Mouse (Mus musculus): ENCODE measurements around the gene D430019H16Rik. TPM values are rescaled to one million over a fixed set of nuclear protein-coding genes. Genes with fewer than 3 reads are reported as not detected.

The D430019H16Rik gene
- polyA plus RNA-seq, 1 experiment, result 0.63 TPM

- H3K4me3 ChIP-seq (ENCODE audit: insufficient read depth, low read depth, low read length), result no peak overlapping the region
- H3K4me1 ChIP-seq (ENCODE audit: control insufficient read depth, insufficient read depth, insufficient read length, low read length), result peaks cover 5% of the 10 kb centered on the region; the same call in 1 of the 2 replicates
- no peak overlapping the region for H3K27ac ChIP-seq (replicated peaks; ENCODE audit: low read depth, low read length)
These were observed 58.2 kb downstream of the D430019H16Rik start for GRCm38 (mm10) chr12:105511671-105512502.

GRCm38 (mm10) chr12:105514111-105514510, 60.5 kb downstream of the D430019H16Rik start:
- Histone ChIP-seq H3K4me3 (ENCODE audit: insufficient read depth, low read depth, low read length) (no peak overlapping the region), H3K27ac (replicated peaks; ENCODE audit: low read depth, low read length) (no peak overlapping the region), H3K4me1 (ENCODE audit: control insufficient read depth, insufficient read depth, insufficient read length, low read length) (peaks cover 5% of the 10 kb centered on the region; the same call in 1 of the 2 replicates)

GRCm38 (mm10) chr12:105517026-105517675, 63.5 kb downstream of the D430019H16Rik start:
- Histone ChIP-seq H3K27ac (replicated peaks; ENCODE audit: low read depth, low read length) (no peak overlapping the region), H3K4me1 (ENCODE audit: control insufficient read depth, insufficient read depth, insufficient read length, low read length) (peaks cover 5% of the 10 kb centered on the region; the same call in 1 of the 2 replicates), H3K4me3 (ENCODE audit: insufficient read depth, low read depth, low read length) (no peak overlapping the region)

GRCm38 (mm10) chr12:105519851-105520250, 66.2 kb downstream of the D430019H16Rik start:
- Histone ChIP-seq H3K27ac (replicated peaks; ENCODE audit: low read depth, low read length) (no peak overlapping the region), H3K4me3 (ENCODE audit: insufficient read depth, low read depth, low read length) (no peak overlapping the region), H3K4me1 (ENCODE audit: control insufficient read depth, insufficient read depth, insufficient read length, low read length) (peaks cover 4% of the 10 kb centered on the region; the same call in 1 of the 2 replicates)

GRCm38 (mm10) chr12:105521170-105521762, 67.6 kb downstream of the D430019H16Rik start:
- no peak overlapping the region for H3K27ac ChIP-seq (replicated peaks; ENCODE audit: low read depth, low read length)
- H3K4me3 ChIP-seq (ENCODE audit: insufficient read depth, low read depth, low read length), result no peak overlapping the region
- H3K4me1 ChIP-seq (ENCODE audit: control insufficient read depth, insufficient read depth, insufficient read length, low read length), result peaks cover 4% of the 10 kb centered on the region; the same call in 1 of the 2 replicates

- Histone ChIP-seq H3K4me1 (ENCODE audit: control insufficient read depth, insufficient read depth, insufficient read length, low read length) (peaks cover 4% of the 10 kb centered on the region; the same call in 1 of the 2 replicates), H3K4me3 (ENCODE audit: insufficient read depth, low read depth, low read length) (no peak overlapping the region), H3K27ac (replicated peaks; ENCODE audit: low read depth, low read length) (no peak overlapping the region)
These were observed 70.1 kb downstream of the D430019H16Rik start for GRCm38 (mm10) chr12:105523737-105524136.

- Histone ChIP-seq H3K27ac (replicated peaks; ENCODE audit: low read depth, low read length) (0 out of 2 replicates have a peak overlapping the region, but pooled peaks have one; percentile 15), H3K4me1 (ENCODE audit: control insufficient read depth, insufficient read depth, insufficient read length, low read length) (peaks cover 1% of the 10 kb centered on the region; the same call in 1 of the 2 replicates), H3K4me3 (ENCODE audit: insufficient read depth, low read depth, low read length) (no peak overlapping the region)
These were observed 72.5 kb downstream of the D430019H16Rik start for GRCm38 (mm10) chr12:105526186-105526585.

GRCm38 (mm10) chr12:105526829-105527228, 73.2 kb downstream of the D430019H16Rik start:
- peak overlapping the region; percentile 15; the same call in 1 of the 2 replicates for H3K27ac ChIP-seq (replicated peaks; ENCODE audit: low read depth, low read length)
- no peak overlapping the region for H3K4me3 ChIP-seq (ENCODE audit: insufficient read depth, low read depth, low read length)

GRCm38 (mm10) chr12:105529545-105529944, 75.9 kb downstream of the D430019H16Rik start:
- Histone ChIP-seq H3K4me1 (ENCODE audit: control insufficient read depth, insufficient read depth, insufficient read length, low read length) (peaks cover 3% of the 10 kb centered on the region; the same call in 1 of the 2 replicates), H3K4me3 (ENCODE audit: insufficient read depth, low read depth, low read length) (no peak overlapping the region), H3K27ac (replicated peaks; ENCODE audit: low read depth, low read length) (no peak overlapping the region)

More at GRCm38 (mm10) chr12:105526829-105527228, 73.2 kb downstream of the D430019H16Rik start:
- H3K4me1 ChIP-seq (ENCODE audit: control insufficient read depth, insufficient read depth, insufficient read length, low read length), result peaks cover 3% of the 10 kb centered on the region; the same call in 1 of the 2 replicates

GRCm38 (mm10) chr12:105531724-105532371, 78.2 kb downstream of the D430019H16Rik start:
- H3K27ac ChIP-seq (replicated peaks; ENCODE audit: low read depth, low read length), result no peak overlapping the region
- H3K4me1 ChIP-seq (ENCODE audit: control insufficient read depth, insufficient read depth, insufficient read length, low read length), result peaks cover 3% of the 10 kb centered on the region; the same call in 1 of the 2 replicates
- no peak overlapping the region for H3K4me3 ChIP-seq (ENCODE audit: insufficient read depth, low read depth, low read length)

GRCm38 (mm10) chr12:105534842-105535241, 81.2 kb downstream of the D430019H16Rik start:
- H3K27ac ChIP-seq (replicated peaks; ENCODE audit: low read depth, low read length), result no peak overlapping the region
- no peak overlapping the region for H3K4me3 ChIP-seq (ENCODE audit: insufficient read depth, low read depth, low read length)
- H3K4me1 ChIP-seq (ENCODE audit: control insufficient read depth, insufficient read depth, insufficient read length, low read length), result peaks cover 3% of the 10 kb centered on the region; the same call in 1 of the 2 replicates

GRCm38 (mm10) chr12:105535968-105536760, 82.5 kb downstream of the D430019H16Rik start:
- Histone ChIP-seq H3K27ac (replicated peaks; ENCODE audit: low read depth, low read length) (no peak overlapping the region), H3K4me1 (ENCODE audit: control insufficient read depth, insufficient read depth, insufficient read length, low read length) (peaks cover 2% of the 10 kb centered on the region; the same call in 1 of the 2 replicates)

GRCm38 (mm10) chr12:105537162-105537561, 83.5 kb downstream of the D430019H16Rik start:
- Histone ChIP-seq H3K27ac (replicated peaks; ENCODE audit: low read depth, low read length) (no peak overlapping the region), H3K4me3 (ENCODE audit: insufficient read depth, low read depth, low read length) (no peak overlapping the region), H3K4me1 (ENCODE audit: control insufficient read depth, insufficient read depth, insufficient read length, low read length) (no peaks in the 10 kb centered on the region)

More at GRCm38 (mm10) chr12:105535968-105536760, 82.5 kb downstream of the D430019H16Rik start:
- H3K4me3 ChIP-seq (ENCODE audit: insufficient read depth, low read depth, low read length), result no peak overlapping the region

- H3K4me1 ChIP-seq (ENCODE audit: control insufficient read depth, insufficient read depth, insufficient read length, low read length), result peaks cover 2% of the 10 kb centered on the region; the same call in 1 of the 2 replicates
- no peak overlapping the region for H3K4me3 ChIP-seq (ENCODE audit: insufficient read depth, low read depth, low read length)
- H3K27ac ChIP-seq (replicated peaks; ENCODE audit: low read depth, low read length), result no peak overlapping the region
These were observed 86.0 kb downstream of the D430019H16Rik start for GRCm38 (mm10) chr12:105539649-105540048.

Measured in brown adipose tissue, adult 24 weeks (tissue).